Mouse (Mus musculus) naive thymus-derived CD4-positive, alpha-beta T cell, adult 5 months (primary cell): ENCODE data around the gene Osbp. TPM values are rescaled to one million over a fixed set of nuclear protein-coding genes. Genes with fewer than 3 reads are reported as not detected.

Experiments
- polyA plus RNA-seq: library from polyadenylated mRNA; unstranded; fragments of 100-300 nt; shearing (Covaris generic); gene quantifications from one replicate; pipeline ENCODE4 v1.2.1, GENCODE M21; 2017

Osbp gene
- 57.5 TPM for polyA plus RNA-seq

GRCm38 (mm10) chr19:11965023-11965942 lies at the start of gene Osbp:
Osbp (plus strand) TSS chr19:11965941.

DNA sequence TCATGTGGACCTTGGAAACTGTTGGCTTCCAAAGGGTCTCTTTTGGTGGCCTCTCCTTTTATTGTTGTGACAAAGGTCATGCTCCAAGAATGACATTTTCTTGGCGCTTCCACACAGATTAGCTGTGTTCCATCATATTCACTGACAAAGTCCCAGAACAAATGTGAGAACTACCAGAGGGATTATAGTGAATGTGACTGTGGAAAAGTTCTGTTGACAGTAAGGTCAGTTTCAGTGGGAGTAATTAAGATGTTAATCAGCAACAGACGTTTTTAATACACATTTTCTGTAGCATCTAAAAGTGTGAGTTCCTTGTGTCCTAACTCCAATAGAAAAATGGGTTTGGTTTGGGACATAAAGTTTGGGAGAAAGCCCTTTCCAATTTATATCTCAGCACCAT lies 75.5 kb downstream of the Osbp start, which contains the start of gene Olfr1423:
TSS of gene Olfr1423 (minus strand) at position 101 of the 400 bp plus-strand sequence.

Other genes with a start within 250 kb of the Osbp start
- gene Gif, start 218.4 kb upstream of the Osbp start, polyA plus RNA-seq = not detected
- gene Mrpl16, start 195.6 kb upstream of the Osbp start, polyA plus RNA-seq = 39.2 TPM
- 1.7 TPM for gene Stx3, start 146.5 kb upstream of the Osbp start, polyA plus RNA-seq
- gene Olfr1417, start 126.7 kb upstream of the Osbp start, polyA plus RNA-seq = not detected
- not detected for gene Olfr1418, start 104.9 kb upstream of the Osbp start, polyA plus RNA-seq
- gene Olfr1419, start 90.8 kb upstream of the Osbp start, polyA plus RNA-seq = not detected
- not detected for gene Olfr1420, start 79.4 kb upstream of the Osbp start, polyA plus RNA-seq
- gene Patl1, start 53.5 kb upstream of the Osbp start, polyA plus RNA-seq = 32.6 TPM
- not detected for gene Olfr1423, start 75.4 kb downstream of the Osbp start, polyA plus RNA-seq
- gene Olfr1424, start 96.7 kb downstream of the Osbp start, polyA plus RNA-seq = not detected
- gene Olfr1425, start 111.8 kb downstream of the Osbp start, polyA plus RNA-seq = not detected
- gene Olfr1426, start 126.1 kb downstream of the Osbp start, polyA plus RNA-seq = not detected
- gene Olfr1427, start 137.4 kb downstream of the Osbp start, polyA plus RNA-seq = not detected
- gene Olfr1428, start 150.0 kb downstream of the Osbp start, polyA plus RNA-seq = not detected
- not detected for gene Olfr76, start 157.3 kb downstream of the Osbp start, polyA plus RNA-seq
- gene Olfr1555-ps1, start 204.2 kb downstream of the Osbp start, polyA plus RNA-seq = 0.11 TPM
- not detected for gene Olfr1431, start 234.7 kb downstream of the Osbp start, polyA plus RNA-seq